Mouse (Mus musculus) kidney, embryonic 14.5 days (tissue): Measurements from ENCODE around the gene Nupr1l. TPM values are rescaled to one million over a fixed set of nuclear protein-coding genes. Genes with fewer than 3 reads are reported as not detected.
"Not testable (repeated sequence)": the region's sequence is repeated elsewhere in the genome, so short reads cannot be mapped to it uniquely, and the experiment has no call there.

ENCODE experiments used
- ATAC-seq: fragments of 200-750 bp; cut with Nextera tagmentation; 2 replicates; pipeline ENCODE4 v1.8.0; 2017; ENCODE audit warnings: moderate number of reproducible peaks, mild to moderate bottlenecking, moderate TSS enrichment, moderate library complexity; ENCODE audit not compliant: low FRiP score, low TSS enrichment
- H3K27ac ChIP-seq: fragments of 300-500 bp; sonication (generic); 2 replicates; pipeline ENCODE4 v1.5.1; 2014; ENCODE audit warnings: low read depth, mild to moderate bottlenecking, low read length, moderate library complexity, mixed read lengths
- H3K27me3 ChIP-seq: fragments of 300-500 bp; sonication (generic); 2 replicates; pipeline ENCODE4 v1.6.1; 2014; ENCODE audit warnings: mild to moderate bottlenecking, low read length; ENCODE audit not compliant: control insufficient read depth, insufficient read depth
- H3K36me3 ChIP-seq: fragments of 300-500 bp; sonication (generic); 2 replicates; pipeline ENCODE4 v1.6.1; 2014; ENCODE audit warnings: low read length, mixed read lengths; ENCODE audit not compliant: control insufficient read depth, insufficient read depth
- H3K4me1 ChIP-seq: fragments of 300-500 bp; sonication (generic); 2 replicates; pipeline ENCODE4 v1.6.1; 2014; ENCODE audit warnings: low read length, mixed read lengths; ENCODE audit not compliant: control insufficient read depth, insufficient read depth
- H3K4me2 ChIP-seq: fragments of 300-500 bp; sonication (generic); replicated peaks from 2 replicates; pipeline ENCODE4 v1.6.1; 2014; ENCODE audit warnings: low read depth, mild to moderate bottlenecking, low read length
- H3K4me3 ChIP-seq: fragments of 300-500 bp; sonication (generic); 2 replicates; pipeline ENCODE4 v1.5.1; 2014; ENCODE audit warnings: mild to moderate bottlenecking, low read length
- H3K9ac ChIP-seq: fragments of 300-500 bp; sonication (generic); 2 replicates; pipeline ENCODE4 v1.6.1; 2014; ENCODE audit warnings: low read depth, mild to moderate bottlenecking, low read length, moderate library complexity
- H3K9me3 ChIP-seq: fragments of 300-500 bp; sonication (generic); 2 replicates; pipeline ENCODE4 v1.6.1; 2016; ENCODE audit warnings: low read length; ENCODE audit not compliant: control insufficient read depth
- WGBS: fragments of 180-500 bp; shearing (Covaris S2); extraction: QIAGEN DNeasy Blood & Tissue Kit; methylation state at CpG from one replicate; pipeline ENCODE4 v1.1.7; 2014; 5-methylcytosine and 5-hydroxymethylcytosine counted together
- polyA plus RNA-seq: library from polyadenylated mRNA; unstranded; fragments of >200 nt; fragmentation: Nextera tagmentation; extraction: Ambion mirVana; gene quantifications from 2 replicates; pipeline ENCODE4 v1.2.1, GENCODE M21; 2014

The Nupr1l gene
- polyA plus RNA-seq, 1 experiment from 2014 or later = 3.5 TPM

GRCm38 (mm10) chr5:129877731-129878455 lies 30.4 kb upstream of the Nupr1l start:
- no peaks in the 10 kb centered on the region; the same call in 1 of the 2 replicates for H3K9me3 ChIP-seq
- no peaks in the 10 kb centered on the region for H3K27me3 ChIP-seq
- 71% methylated on average over 9 of the region's 9 CpGs for WGBS
- no peak overlapping the region for H3K4me3 ChIP-seq
- no peak for ATAC-seq
- no peak overlapping the region for H3K9ac ChIP-seq
- no peak overlapping the region for H3K27ac ChIP-seq
- no peaks in the 10 kb centered on the region for H3K4me1 ChIP-seq
- no peak overlapping the region for H3K4me2 ChIP-seq
- H3K36me3 ChIP-seq = peaks cover 23% of the 10 kb centered on the region

GRCm38 (mm10) chr5:129878946-129879345 lies 29.4 kb upstream of the Nupr1l start:
- Histone ChIP-seq H3K9me3 (no peaks in the 10 kb centered on the region; the same call in 1 of the 2 replicates), H3K27ac (no peak overlapping the region), H3K27me3 (no peaks in the 10 kb centered on the region), H3K36me3 (peaks cover 30% of the 10 kb centered on the region), H3K9ac (no peak overlapping the region), H3K4me1 (no peaks in the 10 kb centered on the region), H3K4me3 (no peak overlapping the region), H3K4me2 (no peak overlapping the region)
- WGBS = 60% methylated on average over 2 of the region's 2 CpGs
- 0 out of 2 replicates have a peak, but pooled peaks have one; percentile 32 for ATAC-seq

- WGBS = 65% methylated on average over 3 of the region's 3 CpGs
These were observed 28.5 kb upstream of the Nupr1l start for GRCm38 (mm10) chr5:129879888-129880287.

DNA sequence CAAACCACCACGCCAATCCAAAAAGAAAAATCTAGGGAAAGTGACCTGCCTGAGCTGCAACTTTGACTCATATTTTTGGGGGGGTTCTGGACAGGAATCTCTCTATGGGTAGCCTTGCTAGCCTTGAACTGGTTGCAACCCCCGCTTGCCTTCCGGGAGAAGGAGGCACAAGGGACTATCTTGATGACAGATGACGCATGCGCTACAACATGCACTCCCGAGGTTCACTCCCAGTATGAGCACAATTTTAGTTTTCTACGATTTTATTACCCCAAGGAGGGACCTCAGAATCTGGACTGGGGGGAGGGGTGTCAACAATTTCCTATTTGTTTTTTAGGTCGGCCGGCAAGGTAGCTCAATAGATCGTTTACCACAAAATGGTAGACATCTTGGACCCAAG lies 22.1 kb upstream of the Nupr1l start:
- Histone ChIP-seq H3K4me2 (peak overlapping the region; percentile 77), H3K36me3 (peaks cover 31% of the 10 kb centered on the region), H3K27me3 (no peaks in the 10 kb centered on the region), H3K4me3 (peak overlapping the region; percentile 90), H3K9ac (peak overlapping the region; percentile 79), H3K9me3 (no peaks in the 10 kb centered on the region), H3K4me1 (0 out of 2 replicates have a peak, but pooled peaks cover 3% of the 10 kb centered on the region), H3K27ac (no peak overlapping the region)
- WGBS = 34% methylated on average over 10 of the region's 10 CpGs
- ATAC-seq = no peak

More at GRCm38 (mm10) chr5:129879888-129880287, 28.5 kb upstream of the Nupr1l start:
- Histone ChIP-seq H3K4me3 (no peak overlapping the region), H3K4me2 (no peak overlapping the region), H3K36me3 (peaks cover 38% of the 10 kb centered on the region), H3K27me3 (no peaks in the 10 kb centered on the region), H3K9ac (no peak overlapping the region), H3K4me1 (no peaks in the 10 kb centered on the region), H3K27ac (no peak overlapping the region), H3K9me3 (no peaks in the 10 kb centered on the region; the same call in 1 of the 2 replicates)
- ATAC-seq = 0 out of 2 replicates have a peak, but pooled peaks have one; percentile 15

DNA sequence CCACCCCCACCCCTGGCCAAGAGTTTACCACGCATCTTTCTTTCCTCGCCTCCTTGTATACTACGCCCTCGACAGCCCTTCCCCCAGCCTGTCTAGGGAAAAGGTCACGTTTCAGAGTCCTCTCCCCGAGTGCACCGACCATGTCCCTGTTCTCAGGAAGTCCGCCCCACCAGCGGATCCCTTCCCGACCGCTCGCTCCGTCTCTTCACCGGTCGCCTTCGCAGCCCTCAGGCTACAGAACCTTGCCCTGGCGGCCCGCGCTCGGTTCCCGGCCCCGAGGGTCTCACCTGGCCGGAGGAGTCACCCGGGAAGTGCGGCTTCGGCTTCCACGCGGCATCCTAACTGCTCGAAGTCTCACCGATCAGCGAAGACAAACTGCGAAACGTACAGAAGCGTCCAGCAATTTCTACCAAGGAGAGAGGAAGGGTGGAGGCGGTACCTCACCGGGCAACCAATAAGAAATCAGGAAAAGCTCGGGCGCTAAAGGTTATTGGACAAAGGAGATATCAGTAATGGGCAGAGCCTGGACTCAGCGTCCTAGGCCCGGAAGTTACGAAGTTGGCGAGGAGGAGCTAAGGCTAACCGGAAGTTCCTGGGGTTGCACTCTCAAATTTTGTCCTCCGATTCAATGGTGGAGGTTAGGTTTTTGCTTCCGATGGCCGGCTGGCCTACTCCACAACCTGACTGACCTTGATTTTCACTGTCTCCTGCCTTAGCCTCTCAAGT lies 21.3 kb upstream of the Nupr1l start, which contains the start of gene Chchd2:
Gene Chchd2 (minus strand): TSS at position 560 of the 726 bp plus-strand sequence.
- H3K27ac ChIP-seq = peak within 1 kb of the TSS; percentile 87
- ATAC-seq = peak; percentile 100
- H3K9me3 ChIP-seq = no peaks in the 10 kb centered on the region
- no peaks in the 10 kb centered on the region for H3K27me3 ChIP-seq
- H3K36me3 ChIP-seq = peaks cover 23% of the 10 kb centered on the region
- H3K4me1 ChIP-seq = 0 out of 2 replicates have a peak, but pooled peaks cover 3% of the 10 kb centered on the region
- peak within 1 kb of the TSS; percentile 90 for H3K4me3 ChIP-seq
- 1% methylated on average over 46 of the region's 46 CpGs for WGBS
- peak within 1 kb of the TSS; percentile 77 for H3K4me2 ChIP-seq
- peak within 1 kb of the TSS; percentile 79 for H3K9ac ChIP-seq

GRCm38 (mm10) chr5:129890390-129890789 lies 17.9 kb upstream of the Nupr1l start:
- H3K9me3 ChIP-seq, H3K36me3 ChIP-seq, H3K4me2 ChIP-seq, H3K4me3 ChIP-seq, H3K27ac ChIP-seq, H3K27me3 ChIP-seq, H3K9ac ChIP-seq, ATAC-seq, H3K4me1 ChIP-seq: not testable (repeated sequence)
- WGBS = 86% methylated on average over 4 of the region's 7 CpGs

DNA sequence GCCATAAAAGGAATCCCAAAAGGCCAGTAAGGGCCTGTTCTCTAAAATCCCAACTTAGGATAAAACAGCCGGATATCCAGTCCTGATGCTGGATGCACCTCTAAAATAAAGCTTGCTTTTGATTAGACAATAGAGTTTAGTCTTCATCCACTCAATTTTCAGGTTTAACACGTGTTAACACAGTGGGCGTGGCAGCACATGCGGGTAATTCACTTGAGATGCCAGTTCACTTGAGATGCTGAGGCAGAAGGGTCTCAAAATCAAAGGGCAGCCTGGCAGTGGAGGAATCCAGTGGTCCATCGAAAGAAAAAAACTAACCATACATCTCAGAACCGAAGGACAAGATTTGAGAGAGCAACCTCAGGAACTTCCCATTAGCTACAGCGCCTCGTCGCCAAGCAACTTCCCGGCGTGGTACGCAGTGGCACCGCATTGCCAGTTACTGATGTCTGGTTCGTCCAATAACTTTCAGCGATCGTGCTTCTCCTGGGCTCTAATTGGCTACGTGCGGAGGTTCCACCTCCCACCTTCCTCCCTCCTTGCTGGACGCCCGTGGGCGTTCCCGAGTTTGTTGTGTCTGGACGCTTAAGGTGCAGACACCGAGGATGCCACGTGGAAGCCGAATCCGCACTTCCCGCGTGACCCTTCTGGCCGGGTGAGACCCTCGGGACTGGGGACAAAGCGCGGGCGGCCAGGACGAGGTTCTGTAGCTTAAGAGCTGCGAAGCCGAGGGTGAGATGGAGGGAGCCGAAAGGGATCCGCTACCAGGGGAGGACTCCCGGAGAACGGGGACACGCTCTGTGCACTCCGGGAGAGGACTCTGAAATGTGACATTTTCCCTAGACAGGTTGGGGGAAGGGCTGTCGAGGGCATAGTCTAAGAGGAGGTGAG lies 12.9 kb upstream of the Nupr1l start, which contains the start of gene Zbed5:
Gene Zbed5 (plus strand): TSS at position 526 of the 891 bp plus-strand sequence.
- Histone ChIP-seq H3K4me3 (peak within 1 kb of the TSS; percentile 64), H3K4me2 (peak within 1 kb of the TSS; percentile 59), H3K36me3 (no peaks in the 10 kb centered on the region), H3K27me3 (no peaks in the 10 kb centered on the region), H3K9me3 (no peaks in the 10 kb centered on the region), H3K27ac (no peak within 1 kb of the TSS), H3K4me1 (peaks cover 6% of the 10 kb centered on the region; the same call in 1 of the 2 replicates), H3K9ac (peak within 1 kb of the TSS; percentile 55)
- 2% methylated on average over 44 of the region's 44 CpGs for WGBS
- ATAC-seq = peak; percentile 99

- ATAC-seq = no peak
- WGBS = 97% methylated on average over 1 of the region's 1 CpGs
- Histone ChIP-seq H3K9me3 (no peaks in the 10 kb centered on the region), H3K4me1 (peaks cover 6% of the 10 kb centered on the region; the same call in 1 of the 2 replicates), H3K27me3 (no peaks in the 10 kb centered on the region), H3K4me2 (no peak within 1 kb of the TSS), H3K4me3 (no peak within 1 kb of the TSS), H3K36me3 (peaks cover 5% of the 10 kb centered on the region; the same call in 1 of the 2 replicates), H3K9ac (no peak within 1 kb of the TSS), H3K27ac (no peak within 1 kb of the TSS)
These were observed 9.9 kb upstream of the Nupr1l start, which contains the start of gene Phkg1 for GRCm38 (mm10) chr5:129898449-129898848. TSS of gene Phkg1 (minus strand) at chr5:129898549.
